Mouse (Mus musculus) CD4-positive, CD25-positive, alpha-beta regulatory T cell (primary cell): ENCODE measurements around the gene Efcab7. TPM values are rescaled to one million over a fixed set of nuclear protein-coding genes. Genes with fewer than 3 reads are reported as not detected.

Experiments
- polyA plus RNA-seq: library from polyadenylated mRNA; unstranded; fragments of 100-300 nt; shearing (Covaris generic); gene quantifications from one replicate; pipeline ENCODE4 v1.2.1, GENCODE M21; 2017

Gene Efcab7
- polyA plus RNA-seq, result 4.5 TPM

GRCm38 (mm10) chr4:99829094-99830073 is at the start of gene Efcab7:
Gene Efcab7 (plus strand): TSS chr4:99829198.

GRCm38 (mm10) chr4:99929149-99929612 is 100.2 kb downstream of the Efcab7 start, which contains the start of gene Pgm1:
Gene Pgm1 (plus strand): TSS chr4:99929414.

DNA sequence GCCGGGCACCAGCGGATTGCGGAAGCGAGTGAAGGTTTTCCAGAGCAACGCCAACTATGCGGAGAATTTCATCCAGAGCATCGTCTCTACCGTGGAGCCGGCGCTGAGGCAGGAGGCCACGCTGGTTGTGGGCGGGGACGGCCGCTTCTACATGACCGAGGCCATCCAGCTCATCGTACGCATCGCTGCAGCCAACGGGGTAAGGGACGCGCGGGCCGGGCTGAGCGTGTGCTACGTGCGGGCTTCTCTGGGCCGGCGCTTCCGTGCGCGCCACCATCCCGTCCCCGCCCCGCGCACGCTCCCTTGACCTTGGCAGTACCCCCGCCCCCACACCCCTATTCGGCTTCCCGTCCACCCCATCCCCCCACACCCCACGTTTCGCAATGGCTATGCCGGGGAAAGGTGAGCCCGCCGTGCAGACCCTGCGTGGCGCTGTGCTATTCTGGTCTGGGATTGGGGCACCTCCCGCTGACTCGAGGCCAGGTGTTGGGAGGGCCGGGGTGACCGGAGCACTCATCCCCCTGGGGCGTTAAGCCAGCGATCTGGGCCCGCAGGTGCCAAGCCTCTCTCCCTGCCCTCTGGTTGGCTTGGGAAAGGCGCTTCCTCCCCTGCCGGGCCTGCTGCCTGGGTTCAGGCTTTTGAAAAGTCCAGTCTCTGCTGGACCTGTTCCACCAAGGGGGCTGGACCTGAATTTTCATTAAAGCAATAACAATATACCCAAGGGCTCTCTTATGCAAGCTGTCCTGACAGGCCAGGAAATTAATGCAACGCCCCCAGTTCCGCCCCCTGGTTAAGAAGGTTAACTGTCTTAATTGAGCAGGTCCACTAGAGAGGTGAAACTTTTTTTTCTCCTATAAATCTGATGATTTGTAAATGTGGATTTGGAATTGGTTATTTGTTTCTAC is 100.9 kb downstream of the Efcab7 start, which contains the start of gene Itgb3bp:
Gene Itgb3bp (minus strand): TSS at position 201 of the 905 bp plus-strand sequence.

Other genes starting within 250 kb of the Efcab7 start
- 0.07 TPM for gene Foxd3, start 172.9 kb upstream of the Efcab7 start, polyA plus RNA-seq
- gene Alg6, start 113.5 kb upstream of the Efcab7 start, polyA plus RNA-seq, result 6.4 TPM
- gene Pgm1, start 100.2 kb downstream of the Efcab7 start, polyA plus RNA-seq, result 40.7 TPM
- 31.8 TPM for gene Itgb3bp, start 100.6 kb downstream of the Efcab7 start, polyA plus RNA-seq